Mouse (Mus musculus): Measurements from ENCODE around the gene Crlf1.

DNA sequence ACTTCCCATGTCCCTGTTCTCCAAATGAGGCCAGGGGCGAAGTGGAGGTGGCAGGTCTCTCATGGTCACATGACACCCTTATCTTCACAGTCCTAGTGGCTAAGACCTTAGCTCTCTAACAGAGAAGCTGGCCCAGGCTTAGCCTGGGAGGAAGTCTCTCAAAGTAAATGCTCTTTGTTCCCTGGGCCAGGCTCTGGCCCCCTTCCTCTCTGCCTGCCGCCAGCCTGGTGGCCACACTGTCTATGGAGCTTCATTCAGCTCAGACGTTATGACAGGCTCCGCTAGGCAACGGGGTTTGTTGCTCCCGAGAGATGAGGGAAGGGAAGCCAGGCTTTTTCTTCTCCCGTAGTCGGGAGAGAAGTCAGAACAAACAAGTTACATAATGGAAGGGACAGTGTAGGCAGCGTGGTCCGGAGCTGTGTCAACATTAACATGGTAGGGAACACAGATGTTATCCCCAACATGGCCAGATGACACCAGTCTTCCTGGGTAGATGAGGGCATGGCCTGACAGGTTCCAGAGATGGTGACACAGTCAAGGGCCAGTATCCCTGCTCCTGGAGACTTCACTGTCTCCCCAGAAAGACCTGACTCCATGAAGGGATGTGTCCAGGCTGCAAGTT, 23.6 kb upstream of the Crlf1 start:
- TF ChIP-seq CTCF (conservative IDR thresholded peaks at IDR 0.05; ENCODE audit: low read length) (no peak), NANOG (IDR thresholded peaks at IDR 0.05; ENCODE audit: borderline replicate concordance, low read length) (no peak), POU5F1 (IDR thresholded peaks at IDR 0.05; ENCODE audit: borderline replicate concordance, low read length) (no peak)

Measured in E14TG2a.4 (cell line).